Mouse (Mus musculus) urinary bladder, adult 18-20 months (tissue): ENCODE measurements around the gene Leprot.
A peak's percentile ranks its signal among the peaks of the same experiment; 100 is the strongest.

ENCODE experiments used
- DNase-seq, 2 experiments: peaks; one replicate each; pipeline ENCODE4 v3.0.0; 2022; ENCODE audit warnings: low spot score in 2 of 2, mixed read lengths in 2 of 2

Leprot gene

DNA sequence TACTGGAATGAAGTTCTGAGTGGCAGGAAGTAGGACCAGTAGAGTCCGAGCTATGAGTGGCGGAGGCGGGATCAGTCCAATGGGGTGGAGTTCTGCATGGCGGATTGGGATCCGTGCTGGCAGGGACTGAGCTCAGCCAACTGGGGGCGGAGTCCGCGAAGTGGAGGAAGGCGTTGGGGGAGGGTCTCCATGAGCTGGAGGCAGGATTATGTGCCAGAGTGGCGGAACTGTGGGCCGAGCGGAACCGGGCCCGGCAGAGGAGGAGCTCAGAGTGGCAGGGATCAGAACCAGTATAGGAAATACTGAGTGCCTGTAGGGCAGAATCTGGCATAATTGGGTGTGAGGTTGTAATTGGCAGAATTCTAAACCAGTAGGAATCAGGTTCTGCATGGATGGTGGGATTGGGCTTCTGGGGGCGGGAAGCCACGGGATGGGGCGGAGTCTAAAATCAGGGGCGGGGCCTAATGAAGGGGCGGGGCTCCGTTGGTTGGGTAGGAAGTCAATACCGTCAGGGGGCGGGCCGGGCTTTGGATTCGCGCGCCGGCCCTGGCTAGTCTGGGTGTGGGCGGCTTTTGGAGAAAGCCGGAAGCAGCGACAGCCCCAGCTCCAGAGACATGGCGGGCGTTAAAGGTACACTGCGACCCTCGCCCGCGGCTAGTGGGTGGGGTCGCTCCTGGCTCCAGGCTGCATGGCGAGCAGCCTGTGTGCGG, at the start of gene Leprot:
Leprot (plus strand) TSS at position 523 of the 710 bp plus-strand sequence.
- peak; percentile 100 for DNase-seq

DNA sequence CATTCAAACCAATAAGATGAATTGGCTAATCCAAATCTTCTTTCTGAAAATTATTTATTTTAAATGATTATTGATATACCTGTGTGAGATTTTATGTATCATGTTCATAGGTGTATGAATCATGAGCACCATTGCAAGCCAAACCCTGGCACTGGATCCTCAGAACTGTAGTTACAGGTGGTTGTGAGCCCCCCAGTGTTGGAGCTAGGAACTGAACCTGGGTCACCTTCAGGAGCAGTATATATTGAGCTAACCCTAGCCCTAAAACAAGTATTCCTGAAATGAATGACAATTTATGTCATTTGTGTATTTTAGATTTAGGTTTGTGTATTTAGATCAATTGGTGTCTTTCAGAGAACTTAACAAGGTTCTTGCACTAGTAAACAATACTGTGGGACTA, 45.8 kb upstream of the Leprot start:
- no peak for DNase-seq

DNA sequence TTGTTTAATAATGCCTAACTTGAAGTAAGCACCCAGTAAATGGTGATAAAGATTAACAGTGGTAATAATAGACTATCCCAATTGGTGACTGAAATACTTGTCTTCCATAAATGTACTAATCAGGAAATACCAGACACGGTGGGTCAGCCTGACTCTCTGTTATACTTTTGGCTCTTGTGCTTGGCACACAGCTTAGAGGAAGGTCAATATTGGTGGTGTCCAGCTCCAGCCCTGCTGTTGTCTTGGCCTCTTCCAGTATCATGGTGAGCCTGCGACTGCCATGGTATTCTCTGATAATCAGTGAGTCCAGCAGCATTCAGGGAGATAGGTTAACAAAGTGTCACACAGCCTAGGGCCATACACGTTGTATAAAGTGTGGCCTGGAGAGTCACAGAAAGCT, 43.9 kb upstream of the Leprot start:
- DNase-seq, result no peak

DNA sequence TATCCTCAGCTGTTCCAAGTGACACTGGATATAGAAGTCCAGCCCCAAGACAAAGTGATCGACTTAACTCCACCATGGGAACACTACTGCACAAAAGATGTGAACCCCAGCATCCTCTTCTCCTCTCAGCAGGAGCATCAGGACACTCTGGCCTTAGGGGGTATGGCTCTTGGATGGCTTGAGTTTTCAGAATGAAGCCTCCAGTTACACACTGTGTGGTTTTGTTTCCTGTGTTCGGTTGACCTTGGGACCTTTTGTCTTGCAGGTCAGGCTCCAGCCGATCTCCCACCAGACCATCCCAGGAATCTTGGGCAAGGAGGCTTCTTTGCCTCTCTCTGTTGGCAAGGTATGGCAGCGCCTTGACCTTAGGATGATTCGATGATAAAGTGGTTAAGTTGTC, 31.0 kb upstream of the Leprot start:
- no peak for DNase-seq

DNA sequence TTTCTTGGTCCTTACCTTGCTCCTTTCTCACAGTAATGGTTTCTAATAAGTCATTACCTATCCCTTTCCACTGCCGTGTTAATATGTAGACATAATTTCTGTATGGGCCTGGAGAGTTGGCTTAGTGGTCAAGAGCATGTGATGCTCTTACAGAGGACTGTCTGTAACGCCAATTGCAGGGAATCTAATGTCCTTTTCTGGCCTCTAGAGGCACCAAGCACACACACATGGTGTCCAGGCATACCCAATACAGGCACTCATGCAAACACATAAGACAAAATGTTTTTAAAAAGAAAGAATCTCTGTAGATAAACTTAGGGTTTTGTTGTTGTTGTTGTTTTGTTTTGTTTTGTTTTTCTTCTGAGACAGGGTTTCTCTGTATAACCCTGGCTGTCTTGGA, 29.8 kb upstream of the Leprot start:
- DNase-seq, result no peak

DNA sequence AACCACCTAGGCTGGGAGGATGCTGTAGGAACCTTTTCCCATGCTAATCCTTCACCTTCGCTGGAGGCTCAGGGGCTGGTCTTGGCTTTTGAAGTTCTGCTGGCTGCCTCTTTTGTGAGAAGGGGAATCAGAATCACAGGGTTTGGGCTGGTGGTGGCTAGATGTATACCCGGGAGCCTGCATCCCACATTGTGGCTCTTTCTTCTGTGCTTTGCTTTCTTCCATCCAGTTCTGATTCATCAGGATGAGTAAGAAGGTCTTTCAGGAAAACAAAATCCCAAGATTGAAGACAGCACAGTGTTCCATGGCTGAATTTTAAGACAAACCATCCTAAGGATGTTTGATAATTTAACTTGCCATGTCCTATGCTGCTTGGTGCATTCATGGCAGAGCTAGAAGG, 27.3 kb upstream of the Leprot start:
- DNase-seq, result no peak

DNA sequence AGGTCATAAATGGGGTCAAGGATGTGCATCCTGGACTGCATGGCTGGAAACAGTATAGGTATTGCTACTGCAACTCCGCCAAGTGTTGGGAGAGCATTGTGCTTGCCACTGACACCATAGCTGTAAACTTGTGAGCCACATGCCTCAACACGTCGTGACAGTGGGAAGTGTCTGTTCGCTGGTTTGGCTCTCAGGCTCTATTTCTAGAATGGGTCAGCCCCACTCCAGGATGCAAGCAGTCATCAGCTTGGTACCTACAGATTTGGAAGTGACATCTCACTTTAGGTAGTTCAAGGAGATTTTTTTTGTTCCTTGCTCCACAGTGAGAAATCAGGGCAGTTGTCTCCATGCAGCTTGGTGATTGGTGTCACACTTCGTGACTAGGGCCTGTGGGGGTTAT, 26.3 kb upstream of the Leprot start:
- no peak for DNase-seq

DNA sequence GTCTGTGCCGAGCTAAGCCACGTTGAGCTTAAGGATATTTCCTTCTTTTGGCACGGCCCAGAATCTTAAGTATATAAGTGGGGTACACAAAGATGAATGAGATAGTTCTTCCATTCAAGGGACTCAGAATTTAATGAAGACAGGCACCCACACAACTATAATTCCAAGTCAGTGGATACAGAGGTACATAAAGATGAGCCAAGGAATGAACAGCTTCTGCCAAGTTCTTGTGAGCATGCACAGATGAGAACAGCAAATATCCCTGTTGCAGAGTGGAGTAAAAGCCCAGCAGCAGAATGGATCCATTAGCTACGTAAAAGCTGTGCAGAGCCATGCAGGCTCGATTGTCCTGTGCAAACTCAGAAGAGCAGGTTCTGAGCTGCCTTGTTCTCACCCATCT, 22.2 kb upstream of the Leprot start:
- DNase-seq, result no peak

DNA sequence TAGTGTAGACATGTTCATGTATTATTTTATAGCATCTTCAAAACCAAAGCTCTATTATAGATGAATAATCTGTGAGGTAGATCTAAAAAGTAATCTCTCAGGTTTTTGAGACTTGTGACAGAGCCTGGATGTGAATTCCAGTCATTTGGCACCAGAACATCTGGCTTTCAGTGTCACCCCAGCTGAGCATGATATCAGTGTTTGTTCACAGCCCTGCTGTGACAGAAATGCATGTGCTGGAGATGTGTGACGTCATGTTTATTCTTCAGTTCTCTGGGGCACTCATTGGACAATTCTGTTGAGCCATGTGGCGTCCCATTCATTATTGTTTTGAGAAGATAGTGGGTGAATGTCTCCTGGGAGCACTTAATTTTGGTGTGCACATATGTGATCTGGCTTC, 11.9 kb upstream of the Leprot start:
- DNase-seq, result no peak

DNA sequence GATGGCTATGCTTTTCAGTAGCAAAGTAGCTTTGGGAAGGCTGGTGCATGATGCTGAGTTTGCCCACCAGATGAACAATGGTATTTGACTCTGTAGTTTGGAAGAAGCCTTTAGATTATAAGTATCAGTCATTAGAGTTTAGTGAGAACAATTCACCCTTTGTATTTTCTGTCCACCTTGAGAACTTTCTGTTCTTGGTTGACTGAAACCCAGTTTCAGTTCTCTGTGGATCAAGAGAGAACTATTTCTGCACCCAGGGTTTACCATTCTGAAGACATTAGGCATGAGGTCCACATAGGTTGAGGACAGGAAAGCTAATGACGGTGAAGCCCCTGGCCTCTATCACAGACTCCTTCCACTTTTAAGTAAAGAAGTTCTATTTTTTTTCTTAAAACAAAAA, 10.0 kb upstream of the Leprot start:
- no peak for DNase-seq

DNA sequence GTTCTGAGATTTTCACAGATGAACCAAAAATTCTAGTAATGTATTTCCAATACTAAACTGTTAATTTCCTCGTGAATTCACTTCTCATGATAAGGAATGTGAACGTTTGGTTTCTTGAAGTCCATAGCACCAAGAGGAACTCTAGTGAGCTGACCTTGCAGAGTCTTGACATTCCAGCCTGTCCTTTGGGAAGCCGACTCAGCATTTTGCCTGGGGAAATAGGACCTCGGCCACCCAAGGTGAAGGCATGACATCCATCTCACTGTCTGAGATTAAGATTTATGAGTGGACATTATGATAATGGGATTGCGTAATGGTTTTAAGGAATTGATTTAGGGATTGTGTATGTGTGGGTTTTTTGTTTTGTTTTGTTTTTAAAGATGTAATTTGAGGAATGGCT, 6.9 kb upstream of the Leprot start:
- DNase-seq, result no peak

DNA sequence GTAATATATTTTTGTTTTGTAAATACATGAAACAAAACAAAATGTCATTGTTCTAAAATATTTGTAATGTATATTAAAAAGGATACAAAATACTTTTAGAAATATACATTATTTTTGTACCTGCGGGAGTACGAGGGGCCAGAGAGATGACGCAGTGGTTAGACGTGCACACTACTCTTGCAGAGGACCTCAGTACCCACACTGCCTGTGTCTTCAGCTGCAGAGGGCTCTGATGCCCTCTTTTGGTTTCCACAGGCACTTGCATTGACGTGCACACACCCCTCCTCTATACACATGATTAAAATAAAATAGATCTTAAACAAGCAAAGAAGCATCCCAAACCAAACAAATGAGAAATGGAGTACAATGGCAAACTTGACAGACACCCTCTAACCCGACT, 4.8 kb upstream of the Leprot start:
- DNase-seq, result no peak

DNA sequence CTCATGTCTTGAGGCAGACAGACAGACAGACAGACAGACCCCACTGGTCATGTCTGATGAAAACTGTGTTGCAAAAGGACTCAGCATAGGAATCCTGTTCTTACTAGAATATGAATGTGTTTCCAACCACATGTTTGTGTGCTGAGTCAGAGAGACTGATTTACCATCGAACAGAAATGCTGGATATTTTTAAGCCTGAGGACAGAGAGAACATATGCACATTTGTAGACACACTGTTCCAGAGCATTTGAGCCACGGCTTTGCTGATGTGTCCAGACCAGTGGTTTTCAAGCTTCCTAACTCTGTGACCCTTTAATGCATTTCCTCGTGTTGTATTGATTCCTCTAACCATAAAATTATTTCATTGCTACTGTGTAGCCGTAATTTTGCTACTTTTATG, 4.3 kb upstream of the Leprot start:
- DNase-seq, result no peak

DNA sequence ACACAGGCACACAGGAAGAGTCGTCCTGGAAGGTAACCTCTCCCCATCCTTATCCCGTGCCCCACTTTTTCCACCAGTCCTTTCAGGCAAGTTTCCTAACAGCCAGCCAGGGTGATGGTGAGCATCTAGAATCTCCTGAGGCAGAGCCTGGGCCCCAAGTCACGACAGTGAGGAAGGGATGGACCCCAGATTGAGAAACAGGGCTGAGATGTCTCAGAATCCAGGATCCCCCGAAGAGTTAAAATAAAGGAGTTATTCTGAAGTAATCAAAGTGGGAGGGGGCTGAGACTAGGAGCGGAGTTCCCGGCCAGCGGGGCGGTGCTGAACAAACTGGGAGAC, 692 bp upstream of the Leprot start:
- no peak for DNase-seq

DNA sequence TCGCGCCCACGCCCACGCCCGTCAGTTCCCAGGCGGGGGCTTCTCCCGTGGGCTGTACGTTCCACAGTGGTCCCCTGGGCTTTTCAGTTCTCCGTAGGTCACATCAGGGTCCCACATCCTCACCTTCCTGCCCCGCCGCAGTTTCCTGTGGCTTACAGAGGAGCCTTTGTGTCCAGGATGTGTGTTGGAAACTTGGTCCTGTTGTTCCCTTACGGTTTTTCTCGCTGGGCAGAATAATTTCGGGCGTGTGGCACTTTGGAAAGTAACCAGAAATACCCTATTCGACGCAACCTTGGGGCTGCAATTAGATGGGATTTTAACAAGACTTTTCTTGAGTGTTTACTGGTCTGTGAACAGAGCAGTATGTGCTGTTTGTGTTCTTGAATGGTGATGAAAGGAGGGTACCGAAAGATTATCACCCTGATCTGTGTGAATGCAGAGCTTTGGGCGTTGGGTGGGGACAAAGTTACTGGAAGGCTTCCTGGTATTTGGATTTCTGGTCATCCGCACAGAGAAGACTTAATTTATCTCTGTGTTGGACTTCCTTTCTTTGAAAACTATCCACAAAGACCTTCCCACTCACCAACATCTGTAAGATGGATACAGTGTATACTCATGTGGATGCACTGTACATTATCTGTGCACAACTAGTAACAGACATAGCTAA, 591 bp downstream of the Leprot start:
- DNase-seq, result no peak

DNA sequence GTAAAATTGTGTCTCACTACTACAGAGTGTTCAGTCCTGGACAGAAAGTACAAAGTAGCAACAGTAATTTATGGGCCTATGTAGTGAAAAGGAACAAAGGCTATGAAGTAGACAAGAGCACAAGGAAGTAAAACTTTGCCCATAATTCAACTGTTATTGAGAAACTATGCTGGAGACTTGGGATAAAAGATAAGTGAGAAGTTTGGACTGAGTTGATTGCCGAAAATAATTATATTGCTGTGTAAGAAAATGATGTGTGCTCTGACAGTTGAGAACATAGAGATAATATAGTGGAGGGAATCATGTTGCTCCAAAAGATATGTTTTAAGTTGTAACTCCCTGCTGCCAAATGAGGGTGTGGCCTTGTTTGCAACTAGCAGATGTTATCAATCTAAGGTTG, 1.2 kb downstream of the Leprot start:
- DNase-seq, result no peak

DNA sequence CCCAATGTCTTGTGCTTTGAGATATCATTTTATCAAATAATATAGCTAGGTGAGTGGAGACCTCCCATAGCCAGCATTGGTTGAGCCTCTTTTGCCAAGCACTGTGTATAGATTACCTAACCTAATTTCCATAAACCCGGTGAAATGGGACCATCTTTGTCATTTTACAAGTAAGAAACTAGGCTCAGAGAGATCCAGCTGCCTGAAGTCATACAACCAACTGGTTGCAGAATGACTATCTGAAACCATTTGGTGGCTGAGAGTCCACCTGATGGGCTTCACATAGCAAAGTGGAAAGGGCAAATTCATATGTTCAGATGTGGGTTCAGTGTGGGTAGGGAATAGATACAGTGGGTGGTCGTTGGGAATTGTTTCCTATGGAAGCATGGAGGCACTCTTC, 3.4 kb downstream of the Leprot start:
- no peak for DNase-seq

DNA sequence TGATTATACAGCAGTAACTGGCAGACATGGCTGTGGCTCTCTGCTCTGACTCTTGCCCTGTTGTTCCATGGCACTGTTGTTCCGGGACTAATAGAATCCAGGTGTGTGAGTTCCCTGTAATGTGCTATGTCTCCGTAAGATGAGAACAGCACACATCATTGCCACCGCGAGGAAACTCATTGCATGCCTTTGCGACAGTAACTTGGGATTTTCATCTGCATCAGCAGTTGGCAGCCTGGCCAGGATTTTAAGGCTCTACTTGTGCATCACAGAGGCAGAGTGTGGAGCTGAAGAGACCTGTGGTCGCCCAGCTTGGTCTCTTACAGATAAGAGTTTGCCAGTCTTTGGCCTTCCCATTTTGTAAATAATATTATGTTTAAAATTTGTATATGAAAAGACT, 6.7 kb downstream of the Leprot start:
- DNase-seq, result no peak

DNA sequence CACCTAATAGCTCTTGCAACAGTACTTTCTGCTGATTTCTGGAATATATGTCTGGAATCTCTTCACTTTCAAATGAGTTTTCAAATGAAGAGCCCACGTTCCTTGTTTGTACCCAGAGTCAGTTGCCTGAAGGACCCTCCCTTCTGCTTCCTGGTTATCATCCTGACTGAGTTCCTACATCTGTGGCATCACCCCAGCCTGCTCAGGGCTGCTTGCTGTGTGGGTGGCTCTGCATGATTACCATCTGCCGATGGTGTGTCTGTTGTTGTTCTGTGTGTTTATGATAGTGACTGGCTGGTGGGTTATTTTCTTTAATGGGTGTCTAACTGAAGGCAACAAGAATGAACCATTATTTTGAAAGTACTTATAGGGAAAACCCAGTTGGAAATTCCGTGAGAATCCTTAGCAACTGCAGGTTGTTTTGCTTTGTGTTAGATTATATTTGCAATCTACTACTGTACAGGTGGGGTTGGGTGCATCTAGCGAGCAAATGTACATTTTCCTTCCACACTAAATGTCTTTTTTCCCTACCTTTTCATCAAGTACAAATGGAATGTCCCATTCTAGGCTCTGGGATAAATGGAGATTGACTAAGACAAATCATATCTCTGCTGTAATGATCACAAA, 7.4 kb downstream of the Leprot start:
- DNase-seq, result no peak

DNA sequence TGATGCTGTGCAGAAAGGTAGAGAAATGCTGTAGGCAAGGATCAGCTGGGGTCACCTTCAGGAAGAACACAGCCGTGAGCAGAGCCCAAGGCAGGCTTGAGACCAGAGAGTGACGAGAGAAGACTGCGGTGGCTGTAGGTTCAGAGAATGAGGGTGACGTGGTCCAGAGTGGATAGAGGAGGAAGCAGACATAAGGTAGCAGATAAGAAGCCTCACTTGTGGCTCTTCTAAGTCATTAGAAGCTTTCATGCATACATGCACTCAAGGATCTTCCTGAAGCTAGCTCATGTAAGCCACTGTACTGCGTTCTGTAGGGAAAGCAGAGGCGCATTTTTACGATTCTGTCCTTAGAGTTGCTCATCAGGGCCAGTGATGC, 7.9 kb downstream of the Leprot start:
- DNase-seq, result no peak

DNA sequence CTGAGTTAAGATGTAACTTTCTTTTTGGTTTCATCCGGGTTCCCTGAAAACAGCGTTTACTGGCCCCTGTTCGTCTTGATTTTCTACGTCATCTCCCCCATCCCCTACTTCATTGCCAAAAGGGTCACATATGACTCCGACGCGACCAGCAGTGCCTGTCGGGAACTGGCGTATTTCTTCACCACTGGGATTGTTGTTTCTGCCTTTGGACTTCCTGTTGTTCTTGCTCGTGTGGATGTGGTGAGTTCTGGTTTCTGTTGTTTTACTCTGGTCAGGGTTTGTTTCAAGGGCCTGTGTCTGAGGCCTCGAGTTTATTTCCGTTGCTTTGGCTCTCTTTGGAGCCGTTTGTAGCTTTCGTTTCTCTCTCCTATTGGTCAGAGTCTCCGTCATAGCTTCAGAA, 8.5 kb downstream of the Leprot start:
- DNase-seq, result no peak

DNA sequence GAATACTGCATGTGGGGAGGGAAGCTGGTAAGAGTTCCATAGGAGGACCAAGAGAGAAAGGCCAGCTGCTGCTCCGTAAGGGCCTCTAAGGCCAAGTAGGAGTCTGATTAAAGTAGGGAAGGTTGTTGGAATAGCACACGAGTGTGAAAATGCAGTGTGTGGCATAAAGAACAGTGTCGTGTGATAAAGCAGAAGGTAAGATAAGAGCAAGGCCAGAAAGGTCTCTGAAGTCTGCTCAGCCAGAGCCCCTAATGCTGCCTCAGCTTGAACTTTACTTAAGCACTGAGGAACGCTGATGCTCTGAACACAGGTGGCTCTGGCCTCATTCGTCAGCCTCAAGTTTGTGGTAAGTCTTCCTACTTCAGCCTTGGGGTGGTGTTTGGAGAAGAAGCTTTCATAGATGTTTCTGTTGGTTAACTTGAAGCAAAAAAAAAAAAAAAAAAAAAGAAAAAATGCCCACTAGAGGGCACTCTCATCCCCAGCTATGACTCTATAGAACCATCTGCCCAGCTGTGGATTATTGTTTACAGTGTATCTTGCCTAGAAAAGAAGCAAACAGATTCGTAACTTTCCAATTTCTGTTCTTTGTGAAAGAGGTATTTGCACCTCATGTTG, 9.5 kb downstream of the Leprot start:
- DNase-seq, result no peak

DNA sequence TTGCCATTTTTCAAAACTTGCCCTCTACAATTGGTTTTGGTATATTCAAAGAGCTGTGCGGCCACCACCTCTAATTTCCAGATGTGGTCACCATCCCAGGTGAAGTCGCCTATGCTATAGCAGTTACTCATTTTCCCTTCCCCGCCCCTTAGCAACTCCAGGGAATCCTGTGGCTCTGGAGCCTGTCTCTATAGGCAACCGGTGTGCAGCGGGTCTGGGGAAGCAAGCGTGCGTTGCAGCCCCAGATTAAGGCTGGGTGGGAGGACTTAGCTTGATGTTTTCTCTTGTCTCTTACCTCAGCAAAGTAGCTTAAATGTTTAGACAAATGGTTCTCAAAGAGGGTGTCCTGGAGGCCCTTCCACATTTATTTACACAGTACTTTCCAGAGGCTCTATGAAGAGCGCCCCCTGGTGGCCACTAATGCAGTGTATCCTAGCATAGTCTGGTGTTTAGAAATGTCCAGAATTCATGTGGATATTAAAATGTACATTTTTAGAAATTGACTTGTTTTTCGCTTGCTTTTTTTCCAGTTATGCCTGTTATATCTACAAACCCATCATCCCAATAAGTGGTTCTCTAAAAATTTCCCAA, 16.7 kb downstream of the Leprot start:
- DNase-seq, result peak in 1 of 2 experiments; percentile 34
